Comparison of ENCODE assay signal across 4 mouse cellular contexts in genomic region chr6:48336964-48337363, GRCm38 (mm10). TPM values are rescaled to one million over a fixed set of nuclear protein-coding genes. Genes with fewer than 3 reads are reported as not detected.
DNase-seq lines count a peak whose midpoint lies in the region; TF ChIP-seq lines count a peak whose summit lies in the region.
"Not testable (repeated sequence)": the region's sequence is repeated elsewhere in the genome, so short reads cannot be mapped to it uniquely, and the experiment has no call there.
"Had no signal": no experiment of that assay in that cellular context is flagged by ENCODE, and none has a peak within 500 bp of the region (broad histone marks: within the 10 kb centered on the region; RNA-seq: fewer than 3 reads in every experiment).

No protein-coding gene starts in this region.

- H3K4me1 ChIP-seq in CH12.LX (ENCODE audit: control insufficient read depth in 1 of 2, insufficient read depth in 2 of 2); MEL (ENCODE audit: control insufficient read depth in 1 of 2, insufficient read depth in 2 of 2, low read length in 2 of 2): not testable (repeated sequence)

- H3K9me3 ChIP-seq in CH12.LX (replicated peaks; ENCODE audit: low read length); MEL (replicated peaks; ENCODE audit: insufficient read depth, low read length): not testable (repeated sequence)

- not testable (repeated sequence) for DNase-seq in CH12.LX (ENCODE audit: extremely low read depth); MEL (ENCODE audit: low read depth, low spot score)
- DNase-seq in heart, adult 11 months, result peak; percentile 69

- not testable (repeated sequence) for H3K36me3 ChIP-seq in CH12.LX (replicated peaks in 1 of 2; ENCODE audit: control insufficient read depth in 1 of 2, insufficient read depth in 1 of 2, low read length in 1 of 2); MEL (ENCODE audit: control insufficient read depth in 1 of 2, insufficient read depth in 2 of 2, low read length in 2 of 2)

- H3K27me3 ChIP-seq in CH12.LX (replicated peaks); MEL (ENCODE audit: control insufficient read depth in 1 of 2, insufficient read depth in 2 of 2, low read length in 2 of 2): not testable (repeated sequence)

- not testable (repeated sequence) for H3K9ac ChIP-seq in CH12.LX (ENCODE audit: insufficient read depth, low read depth); MEL (ENCODE audit: control insufficient read depth, low read depth, low read length, poor library complexity, severe bottlenecking)

- H3K4me3 ChIP-seq in CH12.LX (replicated peaks in 1 of 3; ENCODE audit: low read depth in 2 of 3, low read length in 2 of 3, poor library complexity in 1 of 3); MEL (ENCODE audit: control insufficient read depth in 1 of 2, insufficient read depth in 1 of 2, low read depth in 2 of 2, low read length in 2 of 2): not testable (repeated sequence)

- not testable (repeated sequence) for TF ChIP-seq RAD21 in CH12.LX (IDR thresholded peaks at IDR 0.05; ENCODE audit: low read depth, low read length); MEL (IDR thresholded peaks at IDR 0.05; ENCODE audit: low read depth, low read length)

- H3K79me2 ChIP-seq in CH12.LX (replicated peaks; ENCODE audit: control insufficient read depth, extremely low read depth, insufficient read depth, poor library complexity, severe bottlenecking); MEL (ENCODE audit: control insufficient read depth, insufficient read depth, low read length, poor library complexity): not testable (repeated sequence)

- TF ChIP-seq CTCF in CH12.LX (conservative IDR thresholded peaks at IDR 0.05 in 1 of 2, IDR thresholded peaks at IDR 0.05 in 1 of 2; ENCODE audit: low read depth in 2 of 2, low read length in 2 of 2); MEL (IDR thresholded peaks at IDR 0.05 in 2 of 3, conservative IDR thresholded peaks at IDR 0.05 in 1 of 3; ENCODE audit: control insufficient read depth in 1 of 3, insufficient read depth in 1 of 3, low read depth in 2 of 3, low read length in 3 of 3, poor library complexity in 1 of 3, severe bottlenecking in 1 of 3): not testable (repeated sequence)

- dilution Hi-C loops in CH12.LX (cut with MboI; ENCODE audit: extremely low pct_ligation_motif_present, extremely low pct_unique_long_range_greater_than_20kb, low sequenced_read_pairs), result not testable (repeated sequence)

- not testable (repeated sequence) for TF ChIP-seq POLR2A in CH12.LX (IDR thresholded peaks at IDR 0.05; ENCODE audit: low read depth, low read length); MEL (IDR thresholded peaks at IDR 0.05; ENCODE audit: control insufficient read depth in 1 of 2, insufficient read depth in 1 of 2, low read depth in 1 of 2, low read length in 2 of 2, poor library complexity in 1 of 2)

- not testable (repeated sequence) for H3K4me2 ChIP-seq in CH12.LX (ENCODE audit: insufficient read depth, low read depth, poor library complexity, severe bottlenecking)

- H3K27ac ChIP-seq in CH12.LX (ENCODE audit: insufficient read depth, low read depth); MEL (ENCODE audit: control insufficient read depth, low read depth, low read length): not testable (repeated sequence)

- in situ Hi-C loops in CH12.LX (cut with MboI; ENCODE audit: low pct_ligation_motif_present, low pct_unique_long_range_greater_than_20kb, low sequenced_read_pairs), result not testable (repeated sequence)

- TF ChIP-seq EP300 in CH12.LX (IDR thresholded peaks at IDR 0.05; ENCODE audit: low read length); MEL (IDR thresholded peaks at IDR 0.05; ENCODE audit: low read depth in 1 of 2, low read length in 2 of 2): not testable (repeated sequence)

TF ChIP-seq in CH12.LX, 34 proteins besides CTCF, POLR2A, EP300 and RAD21:
- TF ChIP-seq TBP (conservative IDR thresholded peaks at IDR 0.05; ENCODE audit: low read depth, low read length), result peak; percentile 80
TF ChIP-seq in CH12.LX: peak in this region for 1; not testable (repeated sequence) for 33.

TF ChIP-seq in MEL, 35 proteins besides CTCF, POLR2A, EP300 and RAD21:
- TF ChIP-seq TBP (IDR thresholded peaks at IDR 0.05; ENCODE audit: low read depth, low read length), result peak; percentile 74
TF ChIP-seq in MEL: peak in this region for 1; not testable (repeated sequence) for 34.

RNA-seq across cellular contexts. Expression of gene Krba1, which starts 58.4 kb away (rescaled TPM):
- 8.1 and 9.8 TPM in 2 replicates for total RNA-seq in CH12.LX (2012; rRNA removed)
- 2.9 and 3.2 TPM in 2 replicates for total RNA-seq in CH12.LX (2014; rRNA removed)
- polyA plus RNA-seq in CH12.LX (2012; ENCODE audit: insufficient read length, low read depth), result 12.7 and 13.4 TPM in 2 replicates
- 4.8 and 4.9 TPM in 2 replicates for total RNA-seq in MEL (2012; rRNA removed)
- 1 to 10 TPM in 1 of 2 experiments, not detected in 1; 8.7 TPM for polyA plus RNA-seq in MEL (2012; ENCODE audit: insufficient read depth in 1 of 2, insufficient read length in 2 of 2, low read depth in 1 of 2, low replicate concordance in 2 of 2, missing spikeins in 1 of 2)
- polyA plus RNA-seq: G1E had no signal
